In the genomic region with DNA sequence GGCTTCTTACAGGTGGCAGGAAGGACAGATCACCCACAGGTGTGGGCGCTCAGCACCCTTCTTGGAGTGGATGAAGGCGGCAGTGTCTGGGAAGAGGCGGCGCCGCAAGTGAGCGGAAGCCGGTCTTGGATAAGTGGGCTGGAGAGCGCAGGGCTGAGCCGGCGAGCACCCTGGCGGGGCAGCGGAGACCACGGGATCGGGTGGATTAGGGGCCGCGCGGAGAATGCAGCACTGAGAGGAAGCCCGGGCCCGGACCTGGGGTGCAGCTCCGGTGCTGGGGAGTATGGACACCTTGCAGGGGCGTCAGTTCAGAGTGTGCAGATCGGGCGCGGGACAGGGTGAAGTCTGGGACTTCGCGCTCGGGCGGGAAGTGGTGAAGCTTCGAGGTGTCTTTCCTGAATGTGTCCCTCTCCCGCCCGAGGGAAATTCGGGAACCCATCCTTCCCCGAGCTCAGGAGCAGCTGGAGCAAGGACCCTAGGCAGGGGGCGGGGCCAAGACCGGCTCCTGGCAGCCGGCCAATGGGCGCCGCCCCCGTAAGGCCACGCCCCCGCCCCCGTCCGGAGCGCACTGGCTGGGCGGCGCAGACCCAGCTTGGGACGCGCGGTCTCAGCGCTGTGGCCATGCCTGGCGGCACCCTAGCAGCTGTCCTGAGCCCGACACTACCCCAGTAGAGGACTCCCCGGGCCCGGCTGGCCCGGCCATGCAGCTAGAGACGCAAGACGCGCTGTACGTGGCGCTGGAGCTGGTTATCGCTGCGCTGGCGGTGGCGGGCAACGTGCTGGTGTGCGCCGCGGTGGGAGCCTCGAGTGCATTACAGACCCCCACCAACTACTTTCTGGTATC, we compare ENCODE assay signal across 8 mouse cellular contexts. TPM values are rescaled to one million over a fixed set of nuclear protein-coding genes. Genes with fewer than 3 reads are reported as not detected.
A peak's percentile ranks its signal among the peaks of the same experiment; 100 is the strongest.
DNase-seq lines count a peak whose midpoint lies in the region; ATAC-seq and TF ChIP-seq lines count a peak whose summit lies in the region.

A gene (plus strand): TSS at position 584 of the 844 bp plus-strand sequence.

- peak; percentile 83 for DNase-seq in brain, embryonic 14.5 days (ENCODE audit: low read depth)
- peak; percentile 17 for DNase-seq in heart, postnatal 0 days (ENCODE audit: low spot score)
- DNase-seq in kidney, postnatal 36 days, result peak; percentile 75 to 90
- peak; percentile 78 for DNase-seq in lung, postnatal 14 days
- DNase-seq in ovary, postnatal 14 days (ENCODE audit: low spot score), result peak; percentile 45
- DNase-seq in thymus, postnatal 4 days, result peak; percentile 87

- peak within 1 kb of the TSS; percentile 87 for H3K4me3 ChIP-seq in E14TG2a.4 (replicated peaks; ENCODE audit: low read length)
- peak within 1 kb of the TSS; percentile 54 for H3K4me3 ChIP-seq in forebrain, embryonic 12.5 days (replicated peaks)
- peak within 1 kb of the TSS; percentile 58 for H3K4me3 ChIP-seq in heart, postnatal 0 days (ENCODE audit: low read depth, low read length)

- peak within 1 kb of the TSS; percentile 99 for H3K4me2 ChIP-seq in forebrain, embryonic 12.5 days
- H3K4me2 ChIP-seq in heart, postnatal 0 days (ENCODE audit: low read depth, low read length), result peak within 1 kb of the TSS; percentile 96

- no peak for TF ChIP-seq EP300 in heart, postnatal 0 days (IDR thresholded peaks at IDR 0.05; ENCODE audit: low read depth)

- H3K27ac ChIP-seq in forebrain, embryonic 12.5 days, result no peak within 1 kb of the TSS
- H3K27ac ChIP-seq in heart, postnatal 0 days (ENCODE audit: low read depth), result no peak within 1 kb of the TSS

- peaks cover 40% of the 10 kb centered on the region for H3K4me1 ChIP-seq in E14TG2a.4 (replicated peaks; ENCODE audit: low read depth, low read length)
- H3K4me1 ChIP-seq in forebrain, embryonic 12.5 days, result peaks cover 13% of the 10 kb centered on the region
- peaks cover 8% of the 10 kb centered on the region for H3K4me1 ChIP-seq in heart, postnatal 0 days (ENCODE audit: control insufficient read depth, insufficient read depth)

- no peak for TF ChIP-seq CTCF in E14TG2a.4 (conservative IDR thresholded peaks at IDR 0.05; ENCODE audit: low read length)
- TF ChIP-seq CTCF in brain, embryonic 14.5 days (IDR thresholded peaks at IDR 0.05; ENCODE audit: borderline replicate concordance, extremely low read depth, insufficient read depth, insufficient read length), result no peak
- TF ChIP-seq CTCF in heart, postnatal 0 days (IDR thresholded peaks at IDR 0.05; ENCODE audit: low read depth), result no peak

- TF ChIP-seq POLR2A in brain, embryonic 14.5 days (IDR thresholded peaks at IDR 0.05; ENCODE audit: borderline replicate concordance, extremely low read depth, insufficient read depth, insufficient read length, poor library complexity, severe bottlenecking), result no peak

- H3K9me3 ChIP-seq in E14TG2a.4 (ENCODE audit: low read length), result peaks cover 12% of the 10 kb centered on the region
- H3K9me3 ChIP-seq in forebrain, embryonic 12.5 days, result 0 out of 2 replicates have a peak, but pooled peaks cover 7% of the 10 kb centered on the region
- no peaks in the 10 kb centered on the region for H3K9me3 ChIP-seq in heart, postnatal 0 days (replicated peaks; ENCODE audit: control insufficient read depth, low read length)

- under 1% methylated on average over 67 of the region's 69 CpGs for WGBS in forebrain, embryonic 12.5 days
- under 1% methylated on average over 66 of the region's 69 CpGs for WGBS in heart, postnatal 0 days

- peaks cover 67% of the 10 kb centered on the region for H3K27me3 ChIP-seq in E14TG2a.4 (ENCODE audit: insufficient read depth, low read length)
- peaks cover 57% of the 10 kb centered on the region for H3K27me3 ChIP-seq in forebrain, embryonic 12.5 days
- peaks cover 47% of the 10 kb centered on the region for H3K27me3 ChIP-seq in heart, postnatal 0 days (ENCODE audit: control insufficient read depth, insufficient read depth, low read length)

- peak within 1 kb of the TSS; percentile 61 for H3K9ac ChIP-seq in forebrain, embryonic 12.5 days
- peak within 1 kb of the TSS; percentile 10; the same call in 1 of the 2 replicates for H3K9ac ChIP-seq in heart, postnatal 0 days (replicated peaks; ENCODE audit: low read depth, low read length)

- no peaks in the 10 kb centered on the region for H3K36me3 ChIP-seq in E14TG2a.4 (ENCODE audit: insufficient read depth, low read length)
- H3K36me3 ChIP-seq in forebrain, embryonic 12.5 days (replicated peaks), result no peaks in the 10 kb centered on the region
- H3K36me3 ChIP-seq in heart, postnatal 0 days (replicated peaks; ENCODE audit: control insufficient read depth, insufficient read depth, low read length), result no peaks in the 10 kb centered on the region

- ATAC-seq in forebrain, embryonic 12.5 days (ENCODE audit: low FRiP score), result peak; percentile 96
- peak; percentile 80 for ATAC-seq in heart, postnatal 0 days (ENCODE audit: insufficient read depth, low read depth)

RNA-seq across cellular contexts. Expression of the gene that starts here (rescaled TPM):
- polyA plus RNA-seq in brain, embryonic 14.5 days (2012; rRNA removed), result 2.8 and 3.0 TPM in 2 replicates
- 2.7 and 3.3 TPM in 2 replicates for polyA plus RNA-seq in forebrain, embryonic 12.5 days (2016; fragmentation: Nextera tagmentation; extraction: Ambion mirVana)
- total RNA-seq in heart, postnatal 0 days (2014; rRNA removed; ENCODE audit: low replicate concordance), result 0.11 and 0.62 TPM in 2 replicates
- 0.57 and 0.74 TPM in 2 replicates for polyA plus RNA-seq in heart, postnatal 0 days (2015; fragmentation: Nextera tagmentation; extraction: Ambion mirVana)

Comparison
In these comparisons a context has a peak if more than half of its experiments do, and no peak if none do; other contexts are left out.
1. Peak in DNase-seq, ATAC-seq, H3K4me3 ChIP-seq, H3K9ac ChIP-seq and H3K4me2 ChIP-seq in heart, postnatal 0 days; RNA of the gene not detected or under 1 TPM.
2. DNase-seq: peak in every context shown above with its lines; median percentile 87 in thymus, postnatal 4 days; 83 in brain, embryonic 14.5 days; 82 in kidney, postnatal 36 days; 78 in lung, postnatal 14 days; 45 in ovary, postnatal 14 days; 17 in heart, postnatal 0 days.